Mouse (Mus musculus) E14TG2a.4 (cell line): ENCODE measurements around the gene Olfr548-ps1.

Experiments used
- CTCF ChIP-seq: conservative IDR thresholded peaks from 2 replicates; pipeline ENCODE4 v1.5.1; 2014; ENCODE audit warnings: low read length
- NANOG ChIP-seq: IDR thresholded peaks from 2 replicates; pipeline ENCODE4 v1.6.1; 2014; ENCODE audit warnings: borderline replicate concordance, low read length, mixed read lengths
- POU5F1 ChIP-seq: IDR thresholded peaks from 2 replicates; pipeline ENCODE4 v1.6.1; 2014; ENCODE audit warnings: low read length, borderline replicate concordance

GRCm38 (mm10) chr7:102529052-102529451 is 11.6 kb upstream of the Olfr548-ps1 start:
- no peak for TF ChIP-seq CTCF
- no peak for TF ChIP-seq POU5F1
- no peak for TF ChIP-seq NANOG
